Mouse (Mus musculus) intestine, embryonic 16.5 days (tissue): Measurements from ENCODE around the gene Recql5. TPM values are rescaled to one million over a fixed set of nuclear protein-coding genes. Genes with fewer than 3 reads are reported as not detected.

ENCODE experiments used
- ATAC-seq: fragments of 200-750 bp; cut with Nextera tagmentation; 2 replicates; pipeline ENCODE4 v1.8.0; 2017; ENCODE audit warnings: moderate TSS enrichment, moderate library complexity
- H3K27ac ChIP-seq: fragments of 300-500 bp; sonication (generic); 2 replicates; pipeline ENCODE4 v1.5.1; 2014; ENCODE audit warnings: mild to moderate bottlenecking, low read length
- H3K27me3 ChIP-seq: fragments of 300-500 bp; sonication (generic); replicated peaks from 2 replicates; pipeline ENCODE4 v1.6.1; 2014; ENCODE audit warnings: low read length, control low read depth, mixed read lengths; ENCODE audit not compliant: control insufficient read depth, insufficient read depth
- H3K36me3 ChIP-seq: fragments of 300-500 bp; sonication (generic); 2 replicates; pipeline ENCODE4 v1.6.1; 2014; ENCODE audit warnings: low read length, control low read depth; ENCODE audit not compliant: control insufficient read depth, insufficient read depth
- H3K4me1 ChIP-seq: fragments of 300-500 bp; sonication (generic); 2 replicates; pipeline ENCODE4 v1.6.1; 2014; ENCODE audit warnings: low read length, control low read depth, mixed read lengths; ENCODE audit not compliant: control insufficient read depth, insufficient read depth
- H3K4me2 ChIP-seq: fragments of 300-500 bp; sonication (generic); 2 replicates; pipeline ENCODE4 v1.6.1; 2014; ENCODE audit warnings: low read depth, low read length, control low read depth
- H3K4me3 ChIP-seq: fragments of 300-500 bp; sonication (generic); 2 replicates; pipeline ENCODE4 v1.5.1; 2014; ENCODE audit warnings: mild to moderate bottlenecking, low read length
- H3K9ac ChIP-seq: fragments of 300-500 bp; sonication (generic); 2 replicates; pipeline ENCODE4 v1.6.1; 2014; ENCODE audit warnings: low read depth, low read length
- H3K9me3 ChIP-seq: fragments of 300-500 bp; sonication (generic); 2 replicates; pipeline ENCODE4 v1.6.1; 2016; ENCODE audit warnings: low read length, control low read depth; ENCODE audit not compliant: control insufficient read depth
- WGBS: fragments of 180-500 bp; shearing (Covaris S2); extraction: QIAGEN DNeasy Blood & Tissue Kit; methylation state at CpG from one replicate; pipeline ENCODE4 v1.1.7; 2014; 5-methylcytosine and 5-hydroxymethylcytosine counted together
- polyA plus RNA-seq: library from polyadenylated mRNA; unstranded; fragments of >200 nt; fragmentation: Nextera tagmentation; extraction: Ambion mirVana; gene quantifications from 2 replicates; pipeline ENCODE4 v1.2.1, GENCODE M21; 2015

Gene Recql5
- polyA plus RNA-seq, 1 experiment from 2014 or later, result 16.7 TPM

DNA sequence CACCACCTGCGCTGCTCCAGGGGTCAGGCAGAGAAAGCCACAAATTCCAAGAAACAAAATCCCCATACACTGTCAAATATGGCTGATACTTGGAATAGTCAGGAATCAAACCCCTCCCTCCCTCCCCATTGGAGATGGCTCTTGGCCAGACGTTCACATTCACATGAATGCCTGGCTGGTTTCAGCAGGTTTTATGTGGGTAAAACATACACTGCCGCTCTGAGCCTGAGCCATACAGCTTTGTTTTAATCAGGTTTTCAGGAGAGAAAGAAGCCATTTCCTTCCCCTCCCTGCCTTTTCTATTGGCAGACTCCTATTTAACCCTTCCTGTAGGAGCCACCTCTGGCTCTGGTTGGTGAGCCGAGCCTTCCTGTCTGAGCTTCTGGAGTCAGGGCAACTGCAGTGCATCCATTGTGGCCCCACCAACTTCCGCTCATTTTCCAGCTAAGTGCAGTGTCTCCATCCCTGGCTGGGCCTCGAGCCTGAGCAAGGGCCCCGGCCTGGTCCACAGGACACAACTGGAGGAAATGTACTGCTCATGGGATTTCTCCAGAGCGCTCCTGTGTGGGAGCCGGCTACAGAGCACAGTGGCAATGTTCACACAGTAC lies 13.0 kb upstream of the Recql5 start:
- Histone ChIP-seq H3K27me3 (no peaks in the 10 kb centered on the region), H3K4me2 (no peak overlapping the region), H3K36me3 (no peaks in the 10 kb centered on the region), H3K4me1 (no peaks in the 10 kb centered on the region), H3K27ac (no peak overlapping the region), H3K9ac (no peak overlapping the region), H3K9me3 (no peaks in the 10 kb centered on the region), H3K4me3 (no peak overlapping the region)
- WGBS, result 74% methylated on average over 9 of the region's 9 CpGs
- no peak for ATAC-seq

DNA sequence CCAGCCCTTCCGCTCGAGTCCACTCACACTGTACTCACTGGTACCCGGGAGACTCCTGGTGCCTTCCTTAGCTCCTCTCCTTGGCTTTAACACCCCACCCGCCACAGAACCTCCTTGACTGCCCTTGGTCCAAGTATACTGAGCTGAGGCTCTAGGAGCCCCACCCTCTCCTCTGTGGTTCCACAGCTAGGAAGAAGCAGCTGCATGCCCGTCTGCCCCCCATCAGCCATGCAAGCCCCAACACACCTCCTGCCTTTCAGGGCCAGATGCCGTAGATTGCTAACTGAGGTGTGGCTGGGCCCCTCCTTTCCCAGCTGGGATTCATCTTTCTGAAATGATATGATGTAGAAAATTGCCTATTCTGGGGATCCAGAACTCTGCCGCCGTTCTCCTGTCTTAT lies 12.0 kb upstream of the Recql5 start:
- peaks cover 4% of the 10 kb centered on the region; the same call in 1 of the 2 replicates for H3K36me3 ChIP-seq
- H3K27me3 ChIP-seq, result no peaks in the 10 kb centered on the region
- H3K4me2 ChIP-seq, result no peak overlapping the region
- no peak overlapping the region for H3K9ac ChIP-seq
- H3K9me3 ChIP-seq, result no peaks in the 10 kb centered on the region
- no peak overlapping the region for H3K27ac ChIP-seq
- ATAC-seq, result no peak
- no peak overlapping the region for H3K4me3 ChIP-seq
- H3K4me1 ChIP-seq, result no peaks in the 10 kb centered on the region
- 87% methylated on average over 8 of the region's 8 CpGs for WGBS

DNA sequence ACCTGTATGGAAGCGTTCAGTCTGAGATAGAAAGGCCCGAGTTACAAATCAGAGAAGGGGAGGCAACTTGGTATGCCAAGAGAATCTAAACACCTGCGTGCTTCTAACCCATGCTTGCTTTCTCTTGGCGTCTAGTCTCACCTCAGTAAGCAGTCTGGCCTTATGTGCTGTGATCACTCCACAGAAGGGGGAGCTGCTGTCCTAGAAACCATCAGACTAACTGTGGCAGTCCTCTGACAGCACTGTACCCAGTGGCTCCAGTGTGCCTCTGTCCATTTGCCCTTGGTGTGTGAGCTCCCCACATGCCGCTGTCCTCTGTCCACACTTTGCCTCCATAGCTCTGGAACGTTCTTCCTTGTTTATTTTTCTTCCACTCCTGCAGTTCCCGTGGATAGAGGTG lies 8.7 kb upstream of the Recql5 start:
- no peak overlapping the region for H3K27ac ChIP-seq
- no peak overlapping the region for H3K9ac ChIP-seq
- H3K4me1 ChIP-seq, result no peaks in the 10 kb centered on the region
- H3K36me3 ChIP-seq, result peaks cover 4% of the 10 kb centered on the region; the same call in 1 of the 2 replicates
- no peaks in the 10 kb centered on the region for H3K27me3 ChIP-seq
- WGBS, result 83% methylated on average over 7 of the region's 7 CpGs
- no peaks in the 10 kb centered on the region for H3K9me3 ChIP-seq
- H3K4me3 ChIP-seq, result no peak overlapping the region
- no peak for ATAC-seq
- no peak overlapping the region for H3K4me2 ChIP-seq

DNA sequence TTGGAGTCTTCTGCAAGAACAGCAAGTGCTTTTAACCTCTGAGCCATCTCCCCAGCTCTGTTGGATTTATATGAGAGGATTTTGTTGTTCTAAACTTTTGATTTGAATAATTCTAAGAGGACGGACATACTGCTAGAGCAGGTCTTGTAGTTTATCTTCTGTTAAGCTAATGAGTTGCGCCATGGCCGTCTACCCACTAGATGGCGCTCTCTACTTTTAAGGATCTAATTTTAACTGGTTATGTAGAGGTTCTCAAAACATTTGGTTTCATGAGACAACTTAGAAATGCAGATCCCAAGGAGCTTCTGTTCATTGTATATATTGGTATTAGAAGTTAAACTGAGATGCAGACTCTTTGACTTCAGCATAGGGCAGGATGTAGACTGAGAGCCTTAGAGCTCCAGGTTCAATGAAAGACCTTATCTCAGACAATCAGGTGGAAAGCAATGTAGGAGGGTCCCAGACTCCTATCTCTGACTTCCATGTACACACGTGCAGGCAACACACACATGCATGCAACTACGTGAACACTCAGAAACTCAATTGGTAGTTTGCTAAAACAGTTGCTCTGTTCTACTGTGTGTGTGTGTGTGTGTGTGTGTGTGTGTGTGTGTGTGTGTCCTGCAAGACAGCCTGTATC lies 6.5 kb upstream of the Recql5 start:
- no peak; the same call in 1 of the 2 replicates for ATAC-seq
- 34% methylated on average over 6 of the region's 6 CpGs for WGBS
- peaks cover under 1% of the 10 kb centered on the region for H3K4me1 ChIP-seq
- H3K4me3 ChIP-seq, result no peak overlapping the region
- H3K4me2 ChIP-seq, result no peak overlapping the region
- H3K27me3 ChIP-seq, result no peaks in the 10 kb centered on the region
- H3K27ac ChIP-seq, result no peak overlapping the region
- no peak overlapping the region for H3K9ac ChIP-seq
- H3K36me3 ChIP-seq, result peaks cover 4% of the 10 kb centered on the region; the same call in 1 of the 2 replicates
- no peaks in the 10 kb centered on the region for H3K9me3 ChIP-seq

DNA sequence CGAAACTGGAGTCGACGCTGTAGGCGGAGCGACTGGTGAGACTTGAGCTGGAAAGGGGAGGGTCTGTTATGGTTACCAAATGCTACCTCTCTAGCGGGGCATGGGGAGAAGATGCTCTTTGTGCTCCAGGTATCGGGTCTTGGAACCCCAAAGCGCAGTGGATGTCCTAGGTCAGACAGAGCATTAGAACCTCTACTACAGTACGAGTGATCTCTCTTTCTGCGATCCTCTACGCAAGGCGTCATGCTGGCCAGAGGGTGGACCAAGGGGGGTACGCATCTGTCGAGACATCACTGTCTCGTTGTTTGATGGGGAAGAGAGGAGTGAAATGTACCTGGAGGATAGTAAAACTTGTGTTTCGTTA lies 452 bp upstream of the Recql5 start:
- H3K36me3 ChIP-seq, result no peaks in the 10 kb centered on the region; the same call in 1 of the 2 replicates
- no peaks in the 10 kb centered on the region for H3K9me3 ChIP-seq
- peak overlapping the region; percentile 71 for H3K4me3 ChIP-seq
- no peak overlapping the region for H3K27ac ChIP-seq
- peaks cover 15% of the 10 kb centered on the region for H3K4me1 ChIP-seq
- H3K27me3 ChIP-seq, result no peaks in the 10 kb centered on the region
- under 1% methylated on average over 16 of the region's 16 CpGs for WGBS
- H3K9ac ChIP-seq, result peak overlapping the region; percentile 85
- H3K4me2 ChIP-seq, result peak overlapping the region; percentile 85
- ATAC-seq, result peak; percentile 59

DNA sequence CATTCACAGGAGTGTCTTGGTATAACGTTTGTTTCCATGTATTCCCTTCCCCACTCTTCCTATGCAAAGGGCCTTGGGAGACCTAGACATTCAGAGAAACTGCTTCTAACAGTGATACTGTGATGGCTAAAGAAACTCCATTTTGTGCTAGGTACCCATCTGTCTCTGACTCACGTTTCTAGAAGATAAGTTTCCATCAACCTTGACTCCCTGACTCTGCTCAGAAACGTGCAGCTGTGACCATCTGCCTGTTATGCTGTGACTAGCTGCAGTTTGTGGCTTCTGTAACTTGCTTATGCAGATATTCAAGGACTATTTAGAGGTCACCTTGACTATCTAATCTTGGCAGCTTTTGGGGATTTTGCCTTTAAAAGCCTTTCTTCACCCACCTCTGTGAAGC lies 2.0 kb downstream of the Recql5 start:
- no peak overlapping the region for H3K9ac ChIP-seq
- H3K4me3 ChIP-seq, result no peak overlapping the region
- no peak overlapping the region for H3K27ac ChIP-seq
- WGBS, result 72% methylated on average over 3 of the region's 3 CpGs
- no peaks in the 10 kb centered on the region for H3K27me3 ChIP-seq
- H3K9me3 ChIP-seq, result no peaks in the 10 kb centered on the region
- ATAC-seq, result no peak
- peaks cover 3% of the 10 kb centered on the region; the same call in 1 of the 2 replicates for H3K36me3 ChIP-seq
- peaks cover 15% of the 10 kb centered on the region for H3K4me1 ChIP-seq
- no peak overlapping the region for H3K4me2 ChIP-seq

DNA sequence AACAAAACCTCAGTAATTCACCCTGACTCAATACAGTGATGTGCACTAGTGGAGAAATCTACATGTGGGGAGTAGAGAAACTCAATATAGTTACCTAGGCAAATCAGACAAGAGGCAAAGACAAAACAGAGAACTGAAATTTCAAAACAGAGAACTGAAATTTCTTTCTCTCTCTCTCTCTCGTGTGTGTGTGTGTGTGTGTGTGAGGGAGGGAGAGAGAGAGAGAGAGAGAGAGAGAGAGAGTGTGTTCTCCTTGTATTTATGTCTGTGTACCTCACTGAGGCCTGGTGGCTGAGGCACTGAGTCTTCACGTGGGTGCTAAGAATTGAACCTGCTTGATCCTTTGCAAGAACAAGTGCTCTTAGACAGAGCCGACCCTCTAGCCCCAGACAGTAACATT lies 3.5 kb downstream of the Recql5 start:
- no peak overlapping the region for H3K9ac ChIP-seq
- no peaks in the 10 kb centered on the region for H3K27me3 ChIP-seq
- WGBS, result 68% methylated on average over 3 of the region's 3 CpGs
- no peaks in the 10 kb centered on the region for H3K9me3 ChIP-seq
- peaks cover 3% of the 10 kb centered on the region; the same call in 1 of the 2 replicates for H3K36me3 ChIP-seq
- H3K27ac ChIP-seq, result no peak overlapping the region
- no peak overlapping the region for H3K4me3 ChIP-seq
- no peak overlapping the region for H3K4me2 ChIP-seq
- no peak for ATAC-seq
- peaks cover 14% of the 10 kb centered on the region for H3K4me1 ChIP-seq

DNA sequence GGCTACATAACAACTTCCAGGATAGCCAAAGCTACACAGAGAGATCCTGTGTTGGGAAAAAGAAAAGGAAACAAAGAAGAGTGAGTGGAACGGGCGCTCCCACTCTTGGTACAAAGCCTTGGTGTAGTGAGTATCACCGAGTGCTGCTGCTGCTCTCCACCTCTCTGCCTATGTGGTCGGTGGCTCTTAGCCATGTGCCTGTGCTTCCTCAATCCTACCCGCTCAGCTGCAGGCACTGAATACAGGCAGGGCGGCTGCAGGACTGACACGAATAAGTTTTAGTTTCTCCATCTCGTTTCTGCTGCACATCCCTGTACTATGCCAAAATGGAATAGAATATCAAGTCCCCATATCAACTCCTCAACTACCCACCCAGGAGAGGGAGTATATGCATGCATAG lies 4.2 kb downstream of the Recql5 start:
- H3K27me3 ChIP-seq, result no peaks in the 10 kb centered on the region
- H3K9me3 ChIP-seq, result no peaks in the 10 kb centered on the region
- H3K27ac ChIP-seq, result no peak overlapping the region
- WGBS, result 86% methylated on average over 8 of the region's 8 CpGs
- ATAC-seq, result no peak
- H3K36me3 ChIP-seq, result peaks cover 3% of the 10 kb centered on the region; the same call in 1 of the 2 replicates
- H3K4me1 ChIP-seq, result peaks cover 6% of the 10 kb centered on the region
- H3K4me2 ChIP-seq, result no peak overlapping the region
- H3K9ac ChIP-seq, result no peak overlapping the region
- no peak overlapping the region for H3K4me3 ChIP-seq

DNA sequence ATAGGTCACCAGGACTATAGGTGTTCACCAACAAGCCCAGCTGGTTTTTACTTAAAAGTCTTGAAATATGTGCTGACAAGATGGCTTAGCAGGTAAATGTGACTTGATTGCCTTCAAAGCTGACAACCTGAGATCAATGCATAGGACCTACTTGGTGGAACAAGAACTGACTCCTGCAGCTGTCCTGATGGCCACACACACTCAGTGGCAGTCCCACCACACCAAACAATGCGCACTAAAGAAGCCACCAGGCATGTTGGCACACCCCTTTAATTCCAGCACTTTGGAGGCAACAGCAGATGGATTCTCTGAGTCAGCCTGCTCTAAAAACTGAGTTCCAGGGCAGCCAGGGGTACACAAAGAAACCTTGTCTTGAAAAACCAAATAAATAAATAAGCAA lies 11.3 kb downstream of the Recql5 start:
- no peak overlapping the region for H3K4me3 ChIP-seq
- 95% methylated on average over 1 of the region's 1 CpGs for WGBS
- no peaks in the 10 kb centered on the region for H3K27me3 ChIP-seq
- H3K4me1 ChIP-seq, result no peaks in the 10 kb centered on the region
- no peak overlapping the region for H3K4me2 ChIP-seq
- H3K9me3 ChIP-seq, result no peaks in the 10 kb centered on the region
- ATAC-seq, result no peak
- H3K9ac ChIP-seq, result no peak overlapping the region
- no peak overlapping the region for H3K27ac ChIP-seq
- H3K36me3 ChIP-seq, result 0 out of 2 replicates have a peak, but pooled peaks cover 6% of the 10 kb centered on the region
